Mouse (Mus musculus): ENCODE measurements at regions not wholly inside any gene's neighbourhood (a gene's known extent, or its start where the extent isn't known, plus 50 kb on each side); places are given as distances from the start of the nearest gene placed in this dataset.
A peak's percentile ranks its signal among the peaks of the same experiment; 100 is the strongest.

GRCm38 (mm10) chr2:46368882-46369281 lies 1251.7 kb upstream of the Zeb2 start:
- no peak for ATAC-seq (replicated peaks; ENCODE audit: low FRiP score, low TSS enrichment, poor library complexity, severe bottlenecking)

GRCm38 (mm10) chr2:46366135-46366485 lies 1248.9 kb upstream of the Zeb2 start:
- no peak for ATAC-seq (replicated peaks; ENCODE audit: low FRiP score, low TSS enrichment, poor library complexity, severe bottlenecking)

GRCm38 (mm10) chr2:46365428-46366134 lies 1248.4 kb upstream of the Zeb2 start:
- no peak for ATAC-seq (replicated peaks; ENCODE audit: low FRiP score, low TSS enrichment, poor library complexity, severe bottlenecking)

- ATAC-seq (replicated peaks; ENCODE audit: low FRiP score, low TSS enrichment, poor library complexity, severe bottlenecking), result no peak
These were observed 1243.0 kb upstream of the Zeb2 start for GRCm38 (mm10) chr2:46360049-46360712.

GRCm38 (mm10) chr2:46358225-46358624 lies 1241.0 kb upstream of the Zeb2 start:
- ATAC-seq (replicated peaks; ENCODE audit: low FRiP score, low TSS enrichment, poor library complexity, severe bottlenecking), result peak; percentile 81

GRCm38 (mm10) chr2:46356651-46357050 lies 1239.5 kb upstream of the Zeb2 start:
- no peak for ATAC-seq (replicated peaks; ENCODE audit: low FRiP score, low TSS enrichment, poor library complexity, severe bottlenecking)

GRCm38 (mm10) chr2:46340694-46341093 lies 1223.5 kb upstream of the Zeb2 start:
- no peak for ATAC-seq (replicated peaks; ENCODE audit: low FRiP score, low TSS enrichment, poor library complexity, severe bottlenecking)

- no peak for ATAC-seq (replicated peaks; ENCODE audit: low FRiP score, low TSS enrichment, poor library complexity, severe bottlenecking)
These were observed 1199.5 kb upstream of the Zeb2 start for GRCm38 (mm10) chr2:46316666-46317065.

GRCm38 (mm10) chr2:46315243-46315642 lies 1198.0 kb upstream of the Zeb2 start:
- ATAC-seq (replicated peaks; ENCODE audit: low FRiP score, low TSS enrichment, poor library complexity, severe bottlenecking), result no peak

- ATAC-seq (replicated peaks; ENCODE audit: low FRiP score, low TSS enrichment, poor library complexity, severe bottlenecking), result no peak
These were observed 1190.5 kb upstream of the Zeb2 start for GRCm38 (mm10) chr2:46307582-46308153.

GRCm38 (mm10) chr2:46302627-46303026 lies 1185.4 kb upstream of the Zeb2 start:
- ATAC-seq (replicated peaks; ENCODE audit: low FRiP score, low TSS enrichment, poor library complexity, severe bottlenecking), result no peak

GRCm38 (mm10) chr2:46297274-46297843 lies 1180.2 kb upstream of the Zeb2 start:
- ATAC-seq (replicated peaks; ENCODE audit: low FRiP score, low TSS enrichment, poor library complexity, severe bottlenecking), result no peak

GRCm38 (mm10) chr2:46283929-46284598 lies 1166.9 kb upstream of the Zeb2 start:
- no peak for ATAC-seq (replicated peaks; ENCODE audit: low FRiP score, low TSS enrichment, poor library complexity, severe bottlenecking)

- no peak for ATAC-seq (replicated peaks; ENCODE audit: low FRiP score, low TSS enrichment, poor library complexity, severe bottlenecking)
These were observed 1163.6 kb upstream of the Zeb2 start for GRCm38 (mm10) chr2:46280822-46281221.

GRCm38 (mm10) chr2:46261618-46262017 lies 1144.4 kb upstream of the Zeb2 start:
- no peak for ATAC-seq (replicated peaks; ENCODE audit: low FRiP score, low TSS enrichment, poor library complexity, severe bottlenecking)

- ATAC-seq (replicated peaks; ENCODE audit: low FRiP score, low TSS enrichment, poor library complexity, severe bottlenecking), result no peak
These were observed 1134.4 kb upstream of the Zeb2 start for GRCm38 (mm10) chr2:46251562-46251961.

GRCm38 (mm10) chr2:46245717-46246116 lies 1128.5 kb upstream of the Zeb2 start:
- ATAC-seq (replicated peaks; ENCODE audit: low FRiP score, low TSS enrichment, poor library complexity, severe bottlenecking), result no peak

- no peak for ATAC-seq (replicated peaks; ENCODE audit: low FRiP score, low TSS enrichment, poor library complexity, severe bottlenecking)
These were observed 1127.5 kb upstream of the Zeb2 start for GRCm38 (mm10) chr2:46244697-46245096.

- ATAC-seq (replicated peaks; ENCODE audit: low FRiP score, low TSS enrichment, poor library complexity, severe bottlenecking), result no peak
These were observed 1125.6 kb upstream of the Zeb2 start for GRCm38 (mm10) chr2:46242806-46243205.

GRCm38 (mm10) chr2:46239874-46240273 lies 1122.7 kb upstream of the Zeb2 start:
- no peak for ATAC-seq (replicated peaks; ENCODE audit: low FRiP score, low TSS enrichment, poor library complexity, severe bottlenecking)
